Mouse (Mus musculus): ENCODE results near the gene Myh7.
"Not testable (repeated sequence)": the region's sequence is repeated elsewhere in the genome, so short reads cannot be mapped to it uniquely, and the experiment has no call there.

DNA sequence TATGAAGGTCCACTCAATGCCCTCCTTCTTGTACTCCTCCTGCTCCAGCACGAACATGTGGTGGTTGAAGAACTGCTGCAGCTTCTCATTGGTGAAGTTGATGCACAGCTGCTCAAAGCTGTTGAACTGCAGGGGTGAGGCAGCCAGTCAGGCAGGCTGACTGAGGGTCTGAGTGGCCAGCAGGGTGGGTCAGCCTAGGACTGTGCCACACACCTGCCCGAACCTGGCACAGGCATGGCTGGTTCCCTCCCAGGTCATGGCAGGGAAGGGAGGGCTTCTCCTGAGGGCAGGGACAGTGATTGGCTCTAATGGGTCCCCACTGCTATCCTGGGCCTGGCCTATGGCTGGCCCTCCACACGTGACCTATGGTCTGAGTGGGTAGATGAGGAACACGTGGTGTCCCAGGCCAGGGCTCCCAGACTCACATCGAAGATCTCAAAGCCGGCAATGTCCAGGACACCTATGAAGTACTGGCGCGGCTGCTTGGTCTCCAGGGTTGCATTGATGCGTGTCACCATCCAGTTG, 6.0 kb downstream of the Myh7 start:
- not testable (repeated sequence) for TF ChIP-seq POLR2A (IDR thresholded peaks at IDR 0.05; ENCODE audit: borderline replicate concordance, extremely low read depth, insufficient read depth, insufficient read length, poor library complexity, severe bottlenecking); CTCF (IDR thresholded peaks at IDR 0.05; ENCODE audit: borderline replicate concordance, extremely low read depth, insufficient read depth, insufficient read length)
